Mouse (Mus musculus) bone marrow, adult 2 months (tissue): ENCODE measurements around the gene Helz.
"Not testable (repeated sequence)": the region's sequence is repeated elsewhere in the genome, so short reads cannot be mapped to it uniquely, and the experiment has no call there.

ENCODE experiments used
- CTCF ChIP-seq: fragments of 200-500 bp; IDR thresholded peaks from 2 replicates; pipeline ENCODE4 v1.5.1; 2011; ENCODE audit warnings: low read length, control low read depth; ENCODE audit not compliant: control insufficient read depth, insufficient read depth
- POLR2A ChIP-seq: fragments of 200-500 bp; IDR thresholded peaks from 2 replicates; pipeline ENCODE4 v1.6.1; 2011; ENCODE audit warnings: low read depth, mild to moderate bottlenecking, control low read depth, low read length, borderline replicate concordance; ENCODE audit not compliant: control insufficient read depth

GRCm38 (mm10) chr11:107504364-107504763 is 43.4 kb upstream of the Helz start:
- TF ChIP-seq CTCF, POLR2A: not testable (repeated sequence)
